13 mouse cellular contexts compared by ENCODE assay signal in the genomic region with DNA sequence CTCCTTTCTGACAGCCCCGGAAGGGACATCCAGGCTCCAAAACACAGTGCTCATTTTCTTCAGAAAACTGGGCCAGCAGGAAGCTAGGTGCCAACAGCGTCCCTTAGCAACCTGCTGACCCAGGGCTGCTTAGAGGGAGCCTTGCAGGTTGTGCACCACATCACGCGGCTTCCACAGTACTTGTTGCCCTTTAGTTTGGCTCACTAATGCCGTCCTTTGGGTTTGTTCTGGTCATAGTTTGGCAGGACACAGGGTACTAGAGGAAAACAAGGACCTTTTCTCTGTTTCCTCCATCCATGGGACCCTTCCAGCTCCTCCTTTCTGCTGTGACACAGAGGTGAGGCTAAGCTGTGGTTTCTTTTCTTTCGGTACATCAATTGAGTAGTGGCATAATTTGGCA.
DNase-seq lines count a peak whose midpoint lies in the region; ATAC-seq lines count a peak whose summit lies in the region.
"Had no signal": no experiment of that assay in that cellular context is flagged by ENCODE, and none has a peak within 500 bp of the region (broad histone marks: within the 10 kb centered on the region; RNA-seq: fewer than 3 reads in every experiment).

No protein-coding gene starts in this region.

- no peak overlapping the region for H3K4me3 ChIP-seq in kidney, embryonic 14.5 days (ENCODE audit: low read length)
- H3K4me3 ChIP-seq in hindbrain, embryonic 16.5 days (ENCODE audit: low read length): no peak overlapping the region
- H3K4me3 ChIP-seq: liver, embryonic 13.5 days had no signal

- no peak overlapping the region for H3K4me2 ChIP-seq in kidney, embryonic 14.5 days (replicated peaks; ENCODE audit: low read depth, low read length)
- H3K4me2 ChIP-seq in hindbrain, embryonic 16.5 days (ENCODE audit: low read length): no peak overlapping the region
- H3K4me2 ChIP-seq: liver, embryonic 13.5 days had no signal

- WGBS in kidney, embryonic 14.5 days: 84% methylated on average over 6 of the region's 6 CpGs
- 73% methylated on average over 6 of the region's 6 CpGs for WGBS in hindbrain, embryonic 16.5 days

- peak; percentile 77 for DNase-seq in kidney, adult 11 months
- peak; percentile 27 for DNase-seq in cerebellum, adult 8-10 months
- peak; percentile 55 to 69 for DNase-seq in left cerebral cortex, postnatal 14 days (ENCODE audit: low spot score in 2 of 2)
- no peak for DNase-seq in urinary bladder, adult 18-20 months (ENCODE audit: low spot score in 2 of 2)
- DNase-seq in c-Kit-positive CD71-positive TER-119-positive erythroid progenitor cells, embryonic 14.5 days (ENCODE audit: low spot score): no peak
- no peak for DNase-seq in thymus, postnatal 14 days
- DNase-seq: gastrocnemius, postnatal 14 days; liver, embryonic 13.5 days; thymus, postnatal 25 days had no signal

- H3K9ac ChIP-seq in kidney, embryonic 14.5 days (ENCODE audit: low read depth, low read length): no peak overlapping the region
- H3K9ac ChIP-seq in hindbrain, embryonic 16.5 days (ENCODE audit: low read depth, low read length): no peak overlapping the region
- H3K9ac ChIP-seq: liver, embryonic 13.5 days had no signal

- H3K4me1 ChIP-seq in kidney, embryonic 14.5 days (ENCODE audit: control insufficient read depth, insufficient read depth, low read length): peaks cover 30% of the 10 kb centered on the region
- peaks cover under 1% of the 10 kb centered on the region for H3K4me1 ChIP-seq in hindbrain, embryonic 16.5 days (ENCODE audit: control insufficient read depth, insufficient read depth, low read depth, low read length)

- ATAC-seq in kidney, embryonic 14.5 days (ENCODE audit: low FRiP score, low TSS enrichment): no peak
- ATAC-seq in hindbrain, embryonic 16.5 days: peak; percentile 82
- ATAC-seq: CD4-positive, CD25-positive, alpha-beta regulatory T cell, adult 4 months had no signal

- intact Hi-C loops in left cerebral cortex, postnatal 14 days (cut with DNase I): no loop called here

- no peaks in the 10 kb centered on the region for H3K9me3 ChIP-seq in kidney, embryonic 14.5 days (ENCODE audit: control insufficient read depth, low read length)
- no peaks in the 10 kb centered on the region for H3K9me3 ChIP-seq in hindbrain, embryonic 16.5 days (ENCODE audit: control insufficient read depth, low read length)
- H3K9me3 ChIP-seq: liver, embryonic 13.5 days had no signal

- H3K36me3 ChIP-seq in kidney, embryonic 14.5 days (ENCODE audit: control insufficient read depth, insufficient read depth, low read length): peaks cover 6% of the 10 kb centered on the region; the same call in 1 of the 2 replicates
- peaks cover 5% of the 10 kb centered on the region for H3K36me3 ChIP-seq in hindbrain, embryonic 16.5 days (ENCODE audit: control insufficient read depth, insufficient read depth, low read length)
- H3K36me3 ChIP-seq: liver, embryonic 13.5 days had no signal

- no peak overlapping the region for H3K27ac ChIP-seq in kidney, embryonic 14.5 days (ENCODE audit: low read depth, low read length)
- H3K27ac ChIP-seq in hindbrain, embryonic 16.5 days (ENCODE audit: low read depth, low read length): no peak overlapping the region
- H3K27ac ChIP-seq: kidney, postnatal 0 days; liver, embryonic 13.5 days had no signal

- H3K27me3 ChIP-seq in kidney, embryonic 14.5 days (ENCODE audit: control insufficient read depth, insufficient read depth, low read length): no peaks in the 10 kb centered on the region
- no peaks in the 10 kb centered on the region for H3K27me3 ChIP-seq in hindbrain, embryonic 16.5 days (replicated peaks; ENCODE audit: control insufficient read depth, insufficient read depth, low read length)
- H3K27me3 ChIP-seq: liver, embryonic 13.5 days had no signal

Comparison
In these comparisons a context has a peak if more than half of its experiments do, and no peak if none do; other contexts are left out.
1. DNase-seq: peak in kidney, adult 11 months (single experiment), cerebellum, adult 8-10 months (single experiment) and left cerebral cortex, postnatal 14 days (2 of 2); none in urinary bladder, adult 18-20 months (0 of 2), c-Kit-positive CD71-positive TER-119-positive erythroid progenitor cells, embryonic 14.5 days (single experiment) and thymus, postnatal 14 days (single experiment).